Mouse (Mus musculus) cerebellum, adult 2 months (tissue): Measurements from ENCODE around the gene Crabp2.

Source experiments
- CTCF ChIP-seq: fragments of 200-500 bp; IDR thresholded peaks from 2 replicates; pipeline ENCODE4 v1.5.1; 2011; ENCODE audit warnings: low read depth, mild to moderate bottlenecking, control low read depth, low read length, moderate library complexity, borderline replicate concordance; ENCODE audit not compliant: insufficient read depth
- POLR2A ChIP-seq: fragments of 200-500 bp; IDR thresholded peaks from 2 replicates; pipeline ENCODE4 v1.6.1; 2011; ENCODE audit warnings: low read length, control low read depth, borderline replicate concordance; ENCODE audit not compliant: insufficient read depth

DNA sequence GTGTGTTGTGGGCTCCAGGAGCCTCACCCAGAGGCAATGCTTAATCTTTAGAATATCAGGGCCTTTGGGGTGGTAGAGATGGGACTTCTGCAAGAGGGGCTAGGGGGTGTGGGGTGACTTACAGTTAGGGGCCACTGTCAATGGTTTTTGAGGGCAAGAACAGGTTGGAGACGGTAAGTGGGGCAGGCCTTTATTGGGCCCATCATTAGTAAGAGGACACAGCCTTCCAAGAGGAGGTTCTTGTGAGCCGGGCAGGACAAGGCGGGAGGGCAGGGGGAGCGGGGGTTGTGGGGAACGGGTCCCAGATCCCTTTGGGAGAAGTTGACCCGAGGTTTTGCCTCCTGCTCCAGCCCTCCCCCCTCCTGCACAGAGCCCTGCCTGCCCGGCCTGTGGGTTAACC, 35.0 kb upstream of the Crabp2 start:
- no peak for TF ChIP-seq CTCF
- TF ChIP-seq POLR2A = no peak
